Mouse (Mus musculus) kidney, postnatal 25 days (tissue): Measurements from ENCODE around the gene Adamtsl4.

Experiments
- DNase-seq, 2 experiments: peaks; one replicate each; pipeline ENCODE4 v3.0.0; 2021; ENCODE audit warnings: mixed read lengths in 2 of 2

The Adamtsl4 gene

GRCm38 (mm10) chr3:95687524-95688421 lies at the start of gene Adamtsl4:
Adamtsl4 (minus strand) TSS chr3:95687917.
- peak; percentile 74 to 82 for DNase-seq

GRCm38 (mm10) chr3:95735071-95735670 lies 47.5 kb upstream of the Adamtsl4 start:
- no peak for DNase-seq

GRCm38 (mm10) chr3:95734092-95734702 lies 46.5 kb upstream of the Adamtsl4 start:
- no peak for DNase-seq

GRCm38 (mm10) chr3:95732744-95733521 lies 45.2 kb upstream of the Adamtsl4 start:
- DNase-seq, result peak; percentile 61 to 75

- no peak for DNase-seq
Observed at GRCm38 (mm10) chr3:95732297-95732696, 44.6 kb upstream of the Adamtsl4 start.

- DNase-seq, result no peak
Observed at GRCm38 (mm10) chr3:95731802-95732201, 44.1 kb upstream of the Adamtsl4 start.

GRCm38 (mm10) chr3:95730431-95730830 lies 42.7 kb upstream of the Adamtsl4 start:
- no peak for DNase-seq

- no peak for DNase-seq
Observed at GRCm38 (mm10) chr3:95728906-95729305, 41.2 kb upstream of the Adamtsl4 start.

- no peak for DNase-seq
Observed at GRCm38 (mm10) chr3:95726696-95727358, 39.1 kb upstream of the Adamtsl4 start.

GRCm38 (mm10) chr3:95725863-95726262 lies 38.1 kb upstream of the Adamtsl4 start:
- DNase-seq, result no peak

- no peak for DNase-seq
Observed at GRCm38 (mm10) chr3:95722386-95722785, 34.7 kb upstream of the Adamtsl4 start.

- DNase-seq, result no peak
Observed at GRCm38 (mm10) chr3:95718153-95718552, 30.4 kb upstream of the Adamtsl4 start.

- DNase-seq, result no peak
Observed at GRCm38 (mm10) chr3:95716075-95716474, 28.4 kb upstream of the Adamtsl4 start.

- DNase-seq, result no peak
Observed at GRCm38 (mm10) chr3:95709967-95710366, 22.2 kb upstream of the Adamtsl4 start.

GRCm38 (mm10) chr3:95709044-95709443 lies 21.3 kb upstream of the Adamtsl4 start:
- DNase-seq, result no peak

GRCm38 (mm10) chr3:95707497-95707896 lies 19.8 kb upstream of the Adamtsl4 start:
- no peak for DNase-seq

- no peak for DNase-seq
Observed at GRCm38 (mm10) chr3:95706273-95706672, 18.6 kb upstream of the Adamtsl4 start.

- DNase-seq, result no peak
Observed at GRCm38 (mm10) chr3:95704612-95705011, 16.9 kb upstream of the Adamtsl4 start.

- peak in 1 of 2 experiments; percentile 44 for DNase-seq
Observed at GRCm38 (mm10) chr3:95703276-95703675, 15.6 kb upstream of the Adamtsl4 start.

GRCm38 (mm10) chr3:95701877-95702540 lies 14.3 kb upstream of the Adamtsl4 start:
- peak; percentile 89 to 92 for DNase-seq

GRCm38 (mm10) chr3:95701085-95701484 lies 13.4 kb upstream of the Adamtsl4 start:
- no peak for DNase-seq

- peak; percentile 20 to 48 for DNase-seq
Observed at GRCm38 (mm10) chr3:95700233-95700681, 12.5 kb upstream of the Adamtsl4 start.
